In genomic region chrX:46092301-46092700, GRCm38 (mm10) we compare ENCODE assay signal across 30 mouse cellular contexts.
"Had no signal": no experiment of that assay in that cellular context is flagged by ENCODE, and none has a peak within 500 bp of the region (broad histone marks: within the 10 kb centered on the region; RNA-seq: fewer than 3 reads in every experiment).

No protein-coding gene starts in this region.

- H3K27ac ChIP-seq: left cerebral cortex, adult 2 months; limb, embryonic 10.5 days; limb, embryonic 12.5 days; limb, embryonic 13.5 days; limb, embryonic 15.5 days; liver, embryonic 12.5 days; liver, embryonic 13.5 days; liver, embryonic 14.5 days; liver, embryonic 15.5 days; lung, embryonic 15.5 days; macrophage; midbrain, embryonic 10.5 days; midbrain, embryonic 12.5 days; midbrain, embryonic 13.5 days; midbrain, embryonic 15.5 days had no signal

- H3K4me3 ChIP-seq: left cerebral cortex, adult 2 months; limb, embryonic 10.5 days; limb, embryonic 12.5 days; limb, embryonic 13.5 days; limb, embryonic 15.5 days; liver, embryonic 12.5 days; liver, embryonic 13.5 days; liver, embryonic 15.5 days; lung, embryonic 15.5 days; megakaryocyte, embryonic 14.5 days; midbrain, embryonic 10.5 days; midbrain, embryonic 12.5 days; midbrain, embryonic 13.5 days; midbrain, embryonic 15.5 days; myocyte had no signal

- H3K4me1 ChIP-seq: limb, embryonic 10.5 days; limb, embryonic 12.5 days; limb, embryonic 13.5 days; limb, embryonic 15.5 days; liver, embryonic 12.5 days; liver, embryonic 13.5 days; liver, embryonic 15.5 days; lung, embryonic 15.5 days; megakaryocyte, embryonic 14.5 days; midbrain, embryonic 10.5 days; midbrain, embryonic 12.5 days; midbrain, embryonic 13.5 days; midbrain, embryonic 15.5 days had no signal

- ATAC-seq: liver, embryonic 12.5 days; liver, postnatal 0 days; lung, postnatal 0 days; midbrain, embryonic 13.5 days; midbrain, embryonic 15.5 days; midbrain, embryonic 16.5 days had no signal

- H3K9me3 ChIP-seq: limb, embryonic 10.5 days; limb, embryonic 12.5 days; limb, embryonic 13.5 days; limb, embryonic 15.5 days; liver, embryonic 12.5 days; liver, embryonic 13.5 days; liver, embryonic 15.5 days; lung, embryonic 15.5 days; megakaryocyte, embryonic 14.5 days; midbrain, embryonic 10.5 days; midbrain, embryonic 12.5 days; midbrain, embryonic 13.5 days; midbrain, embryonic 15.5 days had no signal

- H3K27me3 ChIP-seq: limb, embryonic 12.5 days; limb, embryonic 13.5 days; limb, embryonic 15.5 days; liver, embryonic 12.5 days; liver, embryonic 13.5 days; liver, embryonic 15.5 days; lung, embryonic 15.5 days; megakaryocyte, embryonic 14.5 days; midbrain, embryonic 12.5 days; midbrain, embryonic 13.5 days; midbrain, embryonic 15.5 days had no signal

- H3K36me3 ChIP-seq: limb, embryonic 10.5 days; limb, embryonic 12.5 days; limb, embryonic 13.5 days; limb, embryonic 15.5 days; liver, embryonic 12.5 days; liver, embryonic 13.5 days; liver, embryonic 15.5 days; lung, embryonic 15.5 days; midbrain, embryonic 10.5 days; midbrain, embryonic 12.5 days; midbrain, embryonic 13.5 days; midbrain, embryonic 15.5 days had no signal

- DNase-seq: left cerebral cortex, postnatal 4 days; liver; liver, embryonic 13.5 days; liver, postnatal 0 days; lung, adult 18-20 months; lung, adult 2 months; lung, postnatal 10 days; lung, postnatal 36 days; lung, postnatal 4 days; midbrain, embryonic 14.5 days had no signal

- H3K9ac ChIP-seq: limb, embryonic 12.5 days; limb, embryonic 13.5 days; limb, embryonic 15.5 days; liver, embryonic 12.5 days; liver, embryonic 13.5 days; liver, embryonic 14.5 days; liver, embryonic 15.5 days; liver, postnatal 0 days; lung, embryonic 15.5 days; midbrain, embryonic 12.5 days; midbrain, embryonic 13.5 days; midbrain, embryonic 15.5 days had no signal

- H3K4me2 ChIP-seq: limb, embryonic 12.5 days; limb, embryonic 13.5 days; limb, embryonic 15.5 days; liver, embryonic 11.5 days; liver, embryonic 12.5 days; liver, embryonic 13.5 days; liver, embryonic 15.5 days; lung, embryonic 15.5 days; midbrain, embryonic 11.5 days; midbrain, embryonic 12.5 days; midbrain, embryonic 13.5 days; midbrain, embryonic 15.5 days had no signal
